Mouse (Mus musculus): ENCODE data around the gene Gm2012. TPM values are rescaled to one million over a fixed set of nuclear protein-coding genes. Genes with fewer than 3 reads are reported as not detected.

Gene Gm2012
- not detected for polyA plus RNA-seq (2017; shearing (Covaris generic))

DNA sequence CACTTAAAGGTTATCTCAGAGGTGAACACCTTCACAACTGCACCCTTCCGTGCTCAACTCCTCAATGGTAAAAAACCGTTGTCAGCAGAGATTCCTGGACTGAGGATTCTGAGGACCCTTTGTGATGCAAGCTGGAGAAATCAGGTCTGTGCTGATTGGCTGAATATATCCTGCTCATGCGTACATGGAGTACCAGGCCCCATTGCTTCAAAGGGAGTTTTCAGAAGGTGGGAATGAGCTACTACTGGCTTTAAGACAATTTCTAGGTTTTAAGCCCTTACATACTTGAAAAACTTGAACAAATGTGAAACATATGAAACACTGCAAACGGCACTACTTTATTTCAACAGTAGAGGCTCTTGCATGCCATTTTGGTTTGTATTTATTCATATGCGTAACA, at the start of gene Gm2012:
Gm2012 (minus strand) TSS at position 101 of the 400 bp plus-strand sequence.

Other genes starting within 250 kb of the Gm2012 start
- gene Gm5168, start 180.3 kb downstream of the Gm2012 start, polyA plus RNA-seq (2017; shearing (Covaris generic)): not detected
- gene Gm2030, start 78.7 kb upstream of the Gm2012 start, polyA plus RNA-seq (2017; shearing (Covaris generic)): not detected